Mouse (Mus musculus): Measurements from ENCODE around the gene Nt5c.
"Not testable (repeated sequence)": the region's sequence is repeated elsewhere in the genome, so short reads cannot be mapped to it uniquely, and the experiment has no call there.

Gene Nt5c

GRCm38 (mm10) chr11:115491356-115492083, at the start of gene Nt5c:
Gene Nt5c (minus strand): TSS chr11:115491862.
- peak; percentile 73 for DNase-seq (ENCODE audit: low read depth, low spot score)

GRCm38 (mm10) chr11:115538045-115538444, 46.4 kb upstream of the Nt5c start:
- DNase-seq (ENCODE audit: low read depth, low spot score), result no peak

- DNase-seq (ENCODE audit: low read depth, low spot score), result no peak
Observed at GRCm38 (mm10) chr11:115536856-115537568, 45.4 kb upstream of the Nt5c start.

- DNase-seq (ENCODE audit: low read depth, low spot score), result peak; percentile 99
Observed at GRCm38 (mm10) chr11:115536038-115536681, 44.5 kb upstream of the Nt5c start, which contains the start of gene Sumo2. Gene Sumo2 (minus strand): TSS chr11:115536276.

- DNase-seq (ENCODE audit: low read depth, low spot score), result peak; percentile 67
Observed at GRCm38 (mm10) chr11:115535401-115536037, 43.9 kb upstream of the Nt5c start.

GRCm38 (mm10) chr11:115534759-115535371, 43.2 kb upstream of the Nt5c start:
- DNase-seq (ENCODE audit: low read depth, low spot score), result no peak

- DNase-seq (ENCODE audit: low read depth, low spot score), result not testable (repeated sequence)
Observed at GRCm38 (mm10) chr11:115526446-115526845, 34.8 kb upstream of the Nt5c start.

- DNase-seq (ENCODE audit: low read depth, low spot score), result no peak
Observed at GRCm38 (mm10) chr11:115522703-115523102, 31.0 kb upstream of the Nt5c start.

- DNase-seq (ENCODE audit: low read depth, low spot score), result no peak
Observed at GRCm38 (mm10) chr11:115522238-115522637, 30.6 kb upstream of the Nt5c start.

GRCm38 (mm10) chr11:115521080-115521479, 29.4 kb upstream of the Nt5c start:
- no peak for DNase-seq (ENCODE audit: low read depth, low spot score)

GRCm38 (mm10) chr11:115520218-115520617, 28.6 kb upstream of the Nt5c start:
- no peak for DNase-seq (ENCODE audit: low read depth, low spot score)

GRCm38 (mm10) chr11:115519581-115519980, 27.9 kb upstream of the Nt5c start:
- DNase-seq (ENCODE audit: low read depth, low spot score), result no peak

- no peak for DNase-seq (ENCODE audit: low read depth, low spot score)
Observed at GRCm38 (mm10) chr11:115518693-115519092, 27.0 kb upstream of the Nt5c start.

- DNase-seq (ENCODE audit: low read depth, low spot score), result no peak
Observed at GRCm38 (mm10) chr11:115516942-115517341, 25.3 kb upstream of the Nt5c start.

- DNase-seq (ENCODE audit: low read depth, low spot score), result no peak
Observed at GRCm38 (mm10) chr11:115515021-115515420, 23.4 kb upstream of the Nt5c start.

GRCm38 (mm10) chr11:115514238-115514663, 22.6 kb upstream of the Nt5c start, which contains the start of gene Jpt1:
Gene Jpt1 (minus strand): TSS chr11:115514387.
- DNase-seq (ENCODE audit: low read depth, low spot score), result peak; percentile 97

GRCm38 (mm10) chr11:115513271-115514237, 21.9 kb upstream of the Nt5c start:
- peak; percentile 66 for DNase-seq (ENCODE audit: low read depth, low spot score)

GRCm38 (mm10) chr11:115512407-115513183, 20.9 kb upstream of the Nt5c start:
- no peak for DNase-seq (ENCODE audit: low read depth, low spot score)

- no peak for DNase-seq (ENCODE audit: low read depth, low spot score)
Observed at GRCm38 (mm10) chr11:115512004-115512403, 20.3 kb upstream of the Nt5c start.
